Mouse (Mus musculus): ENCODE measurements around the gene Tex46.
A peak's percentile ranks its signal among the peaks of the same experiment; 100 is the strongest.

The Tex46 gene

GRCm38 (mm10) chr4:136610387-136610856, at the start of gene Tex46:
Gene Tex46 (plus strand): TSS chr4:136610437.
- DNase-seq (ENCODE audit: low read depth in 1 of 2, low spot score in 2 of 2): no peak

GRCm38 (mm10) chr4:136562755-136563154, 47.5 kb upstream of the Tex46 start:
- DNase-seq (ENCODE audit: low read depth in 1 of 2, low spot score in 2 of 2): no peak

- no peak for DNase-seq (ENCODE audit: low read depth in 1 of 2, low spot score in 2 of 2)
Observed at GRCm38 (mm10) chr4:136568629-136569028, 41.6 kb upstream of the Tex46 start.

- DNase-seq (ENCODE audit: low read depth in 1 of 2, low spot score in 2 of 2): no peak
Observed at GRCm38 (mm10) chr4:136569998-136570397, 40.2 kb upstream of the Tex46 start.

GRCm38 (mm10) chr4:136581885-136582284, 28.4 kb upstream of the Tex46 start:
- DNase-seq (ENCODE audit: low read depth in 1 of 2, low spot score in 2 of 2): no peak

- DNase-seq (ENCODE audit: low read depth in 1 of 2, low spot score in 2 of 2): no peak
Observed at GRCm38 (mm10) chr4:136587221-136587827, 22.9 kb upstream of the Tex46 start.

GRCm38 (mm10) chr4:136588003-136588402, 22.2 kb upstream of the Tex46 start:
- no peak for DNase-seq (ENCODE audit: low read depth in 1 of 2, low spot score in 2 of 2)

DNA sequence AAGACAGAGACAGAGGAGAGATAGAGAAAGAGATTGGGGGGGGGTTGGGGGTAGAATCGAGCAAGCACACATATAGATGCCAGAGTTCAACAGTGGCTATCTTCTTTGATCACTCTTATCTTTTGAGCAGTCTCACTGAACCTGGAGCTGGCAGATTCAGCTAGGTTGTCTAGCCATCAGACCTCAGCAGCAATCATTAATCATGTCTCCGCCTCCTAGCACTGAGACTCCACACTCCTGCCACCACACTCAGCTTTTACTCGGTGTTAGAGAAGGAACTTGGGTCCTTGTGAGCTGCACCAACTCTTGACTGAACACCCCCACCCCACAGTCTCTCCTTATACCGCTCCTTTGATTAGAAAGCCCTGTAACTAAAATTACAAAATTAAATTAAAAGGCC, 18.1 kb upstream of the Tex46 start:
- DNase-seq (ENCODE audit: low read depth in 1 of 2, low spot score in 2 of 2): no peak

GRCm38 (mm10) chr4:136594006-136594405, 16.2 kb upstream of the Tex46 start:
- DNase-seq (ENCODE audit: low read depth in 1 of 2, low spot score in 2 of 2): no peak

DNA sequence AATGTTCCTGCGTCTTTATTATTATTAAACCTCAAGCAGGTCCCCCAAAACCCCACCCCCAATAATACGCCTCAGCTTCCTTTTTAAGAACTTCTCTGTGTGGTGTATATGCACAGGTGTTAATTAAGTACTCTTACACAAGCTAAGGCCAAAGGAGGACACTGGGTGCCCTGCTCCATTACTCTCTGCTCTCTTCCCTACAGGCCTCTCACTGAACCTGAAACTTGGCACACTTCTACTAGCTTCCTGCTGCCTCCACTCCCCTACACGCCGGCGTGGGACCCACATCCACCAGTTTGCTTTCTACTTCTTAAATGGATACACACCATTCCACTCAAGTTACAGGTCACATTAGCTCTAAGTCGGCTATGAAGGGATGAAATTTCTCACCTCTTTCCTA, 15.0 kb upstream of the Tex46 start:
- DNase-seq (ENCODE audit: low read depth in 1 of 2, low spot score in 2 of 2): no peak

GRCm38 (mm10) chr4:136598268-136598876, 11.9 kb upstream of the Tex46 start:
- DNase-seq (ENCODE audit: low read depth in 1 of 2, low spot score in 2 of 2): no peak

- DNase-seq (ENCODE audit: low read depth in 1 of 2, low spot score in 2 of 2): no peak
Observed at GRCm38 (mm10) chr4:136599869-136600268, 10.4 kb upstream of the Tex46 start.

DNA sequence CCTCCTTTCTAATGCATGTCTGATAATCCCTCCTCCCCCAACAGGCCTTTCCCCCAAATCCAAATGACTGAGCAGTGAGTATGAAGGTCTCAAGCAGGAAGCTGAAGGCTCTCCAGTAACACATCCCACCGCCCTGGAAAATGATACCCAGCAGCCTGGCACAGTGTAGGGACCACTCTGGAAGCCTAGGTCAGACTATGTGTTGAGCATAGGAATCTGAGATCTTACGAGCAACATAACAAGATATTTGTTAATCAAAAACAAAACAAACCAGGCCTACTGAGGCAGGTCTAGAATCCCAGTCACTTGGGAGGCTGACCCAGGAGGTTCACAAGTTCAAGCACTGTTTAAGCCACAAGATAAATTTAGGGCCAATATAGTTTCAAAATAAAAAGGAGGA, 9.7 kb upstream of the Tex46 start:
- DNase-seq (ENCODE audit: low read depth in 1 of 2, low spot score in 2 of 2): no peak

- no peak for DNase-seq (ENCODE audit: low read depth in 1 of 2, low spot score in 2 of 2)
Observed at GRCm38 (mm10) chr4:136601476-136601875, 8.8 kb upstream of the Tex46 start.

DNA sequence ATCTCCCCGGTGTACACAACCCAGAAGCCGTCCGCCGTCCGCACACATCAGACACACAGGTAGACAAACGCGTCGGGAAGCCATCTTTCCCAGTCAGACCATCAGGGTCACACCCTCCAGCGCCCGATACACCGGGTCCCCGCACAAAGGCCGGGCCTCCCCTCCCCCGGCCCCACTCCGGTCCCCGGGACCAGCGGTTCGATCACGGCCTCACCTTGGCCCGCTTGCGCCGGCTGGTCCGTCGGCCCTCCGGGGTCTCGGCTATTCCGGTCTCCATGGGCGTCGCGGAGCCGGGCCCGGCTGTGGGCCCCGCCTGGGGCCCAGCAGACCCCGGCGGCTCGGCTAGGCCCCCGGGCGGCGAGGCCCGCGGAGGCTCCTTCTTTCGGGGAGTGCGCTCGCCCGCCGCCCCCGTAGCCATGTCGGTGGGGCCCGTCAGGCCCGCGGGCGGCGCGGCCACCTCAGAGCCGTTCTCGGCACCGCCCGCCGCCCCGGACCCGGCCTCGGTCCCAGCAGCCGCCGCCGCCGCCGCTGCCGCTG, 8.2 kb upstream of the Tex46 start:
- no peak for DNase-seq (ENCODE audit: low read depth in 1 of 2, low spot score in 2 of 2)

- DNase-seq (ENCODE audit: low read depth in 1 of 2, low spot score in 2 of 2): peak; percentile 76 to 91
Observed at GRCm38 (mm10) chr4:136602568-136602967, 7.7 kb upstream of the Tex46 start, which contains the start of gene Kdm1a. Gene Kdm1a (minus strand): TSS chr4:136602723.

- no peak for DNase-seq (ENCODE audit: low read depth in 1 of 2, low spot score in 2 of 2)
Observed at GRCm38 (mm10) chr4:136605756-136606485, 4.3 kb upstream of the Tex46 start.

- DNase-seq (ENCODE audit: low read depth in 1 of 2, low spot score in 2 of 2): no peak
Observed at GRCm38 (mm10) chr4:136613657-136614056, 3.4 kb downstream of the Tex46 start.

- DNase-seq (ENCODE audit: low read depth in 1 of 2, low spot score in 2 of 2): no peak
Observed at GRCm38 (mm10) chr4:136621336-136621735, 11.1 kb downstream of the Tex46 start.

GRCm38 (mm10) chr4:136621956-136622355, 11.7 kb downstream of the Tex46 start:
- no peak for DNase-seq (ENCODE audit: low read depth in 1 of 2, low spot score in 2 of 2)

DNA sequence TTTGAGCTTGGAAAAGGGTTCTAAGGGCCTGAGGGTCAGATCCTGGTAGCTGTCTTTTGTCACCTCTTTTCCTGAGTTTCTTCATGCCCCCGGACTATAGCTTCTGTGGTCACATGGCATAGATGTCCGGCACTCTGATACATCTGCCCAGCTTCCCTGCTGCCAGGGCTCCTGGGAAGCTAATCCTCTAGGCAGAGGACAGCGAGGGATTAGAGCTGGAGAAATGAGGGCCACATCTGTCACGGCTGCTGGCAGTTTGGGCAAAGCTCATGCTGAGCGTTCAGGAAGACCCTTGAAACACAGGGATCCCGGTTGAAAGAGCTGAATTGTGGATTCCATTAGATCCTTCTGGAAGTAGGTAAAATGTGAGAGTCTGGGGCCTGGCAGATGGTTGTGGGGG, 12.2 kb downstream of the Tex46 start, which contains the start of gene Lactbl1:
Lactbl1 (plus strand) TSS at position 234 of the 400 bp plus-strand sequence.
- no peak for DNase-seq (ENCODE audit: low read depth in 1 of 2, low spot score in 2 of 2)

GRCm38 (mm10) chr4:136626590-136626989, 16.4 kb downstream of the Tex46 start:
- DNase-seq (ENCODE audit: low read depth in 1 of 2, low spot score in 2 of 2): no peak
